Mouse (Mus musculus) E14TG2a.4 (cell line): Measurements from ENCODE around the gene Folr2.

Source experiments
- CTCF ChIP-seq: conservative IDR thresholded peaks from 2 replicates; pipeline ENCODE4 v1.5.1; 2014; ENCODE audit warnings: low read length
- NANOG ChIP-seq: IDR thresholded peaks from 2 replicates; pipeline ENCODE4 v1.6.1; 2014; ENCODE audit warnings: borderline replicate concordance, low read length, mixed read lengths
- POU5F1 ChIP-seq: IDR thresholded peaks from 2 replicates; pipeline ENCODE4 v1.6.1; 2014; ENCODE audit warnings: low read length, borderline replicate concordance

- TF ChIP-seq CTCF, result no peak
- TF ChIP-seq POU5F1, result no peak
- TF ChIP-seq NANOG, result no peak
Observed at GRCm38 (mm10) chr7:101835457-101836109, 21.4 kb downstream of the Folr2 start.
